Mouse (Mus musculus): ENCODE measurements around the gene Fbxl4. TPM values are rescaled to one million over a fixed set of nuclear protein-coding genes. Genes with fewer than 3 reads are reported as not detected.
"Not testable (repeated sequence)": the region's sequence is repeated elsewhere in the genome, so short reads cannot be mapped to it uniquely, and the experiment has no call there.

Fbxl4 gene
- 10 to 100 TPM; 13.5 to 15.1 TPM for total RNA-seq (2021)

GRCm38 (mm10) chr4:22357266-22357930 is at the start of gene Fbxl4:
TSS of gene Fbxl4 (plus strand) at chr4:22357543.
- DNase-seq = peak; percentile 84

GRCm38 (mm10) chr4:22314564-22314963 is 42.8 kb upstream of the Fbxl4 start:
- no peak for DNase-seq

GRCm38 (mm10) chr4:22342816-22343573 is 14.3 kb upstream of the Fbxl4 start:
- no peak for DNase-seq

DNA sequence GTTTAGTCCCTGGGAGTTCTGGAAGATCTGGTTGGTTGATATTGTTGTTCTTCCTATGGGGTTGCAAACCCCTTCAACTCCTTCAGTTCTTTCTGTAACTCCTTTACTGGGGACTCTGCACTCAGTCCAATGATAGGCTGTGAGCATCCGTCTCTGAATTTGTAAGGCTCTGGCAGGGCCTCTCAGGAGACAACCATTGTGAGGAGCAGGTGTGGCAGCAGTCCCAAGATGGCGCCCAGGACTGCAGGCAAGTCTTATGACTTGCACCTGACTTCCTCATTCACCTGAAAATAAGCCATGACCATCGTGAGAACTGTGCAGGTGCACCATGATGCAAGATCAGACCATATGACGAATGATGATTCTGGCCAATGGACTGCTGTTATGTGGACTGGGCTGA is 8.3 kb upstream of the Fbxl4 start:
- DNase-seq = not testable (repeated sequence)

GRCm38 (mm10) chr4:22357931-22358300 is 573 bp downstream of the Fbxl4 start:
- DNase-seq = no peak

DNA sequence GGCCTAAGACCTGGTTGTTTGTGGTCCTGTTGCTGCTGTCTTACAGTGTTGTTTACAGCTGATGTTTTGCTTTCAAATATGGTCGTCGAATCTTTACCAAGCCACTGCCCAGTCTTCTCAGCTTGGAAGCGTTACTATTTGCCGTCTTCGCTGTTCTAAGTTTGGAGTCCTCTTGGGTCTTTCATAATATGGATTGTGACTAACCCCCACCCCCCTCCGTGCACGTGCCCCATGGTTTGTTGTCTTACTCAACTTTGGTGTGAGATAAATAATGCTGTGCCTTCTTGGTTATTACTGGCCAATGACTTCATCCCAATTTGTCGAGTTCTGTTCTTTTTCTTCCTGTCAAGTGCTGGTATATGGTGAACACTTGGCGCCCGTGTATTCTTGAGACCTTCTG is 1.1 kb downstream of the Fbxl4 start:
- no peak for DNase-seq

DNA sequence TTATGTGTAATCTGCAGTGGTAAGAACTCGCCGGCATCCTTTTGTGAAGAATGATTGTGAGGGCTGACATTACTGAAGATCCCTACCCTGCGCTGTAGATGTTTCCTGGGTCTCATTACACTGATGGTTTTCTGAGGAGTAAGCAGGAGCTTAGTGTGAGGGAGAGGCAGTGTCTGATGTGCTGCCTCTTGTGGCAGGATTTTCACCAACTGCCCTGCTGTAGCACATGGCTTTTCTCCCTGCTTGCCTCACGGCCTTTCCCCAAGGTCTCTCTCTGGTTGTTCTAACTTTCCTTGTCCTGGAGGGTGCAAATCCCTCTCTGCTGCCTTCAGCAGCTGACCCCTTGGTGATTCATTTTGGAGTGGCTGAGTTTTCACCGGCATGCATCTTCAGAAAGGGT is 10.0 kb downstream of the Fbxl4 start:
- DNase-seq = no peak

GRCm38 (mm10) chr4:22378516-22378915 is 21.2 kb downstream of the Fbxl4 start:
- no peak for DNase-seq

DNA sequence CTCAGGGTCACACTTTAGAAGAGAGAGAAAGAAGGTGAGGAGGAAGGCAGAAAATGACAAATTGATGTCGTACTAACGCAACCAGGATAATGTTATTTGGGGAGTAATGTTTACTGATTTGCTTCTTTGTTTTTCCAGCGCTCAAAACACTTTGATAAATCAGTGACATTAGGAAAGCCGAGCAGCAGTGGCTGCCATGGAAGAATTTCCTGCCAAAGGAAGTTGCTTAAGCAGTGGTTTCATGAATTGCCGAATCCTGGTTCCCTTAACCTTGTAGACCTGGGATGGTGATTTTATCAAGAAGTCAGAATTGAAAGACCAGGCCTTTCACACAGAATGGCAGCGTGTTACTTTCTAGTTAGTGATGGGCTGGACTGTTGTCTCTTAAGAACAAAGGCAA is 23.3 kb downstream of the Fbxl4 start:
- no peak for DNase-seq

- DNase-seq = no peak
Observed at GRCm38 (mm10) chr4:22383528-22384265, 26.4 kb downstream of the Fbxl4 start.

- no peak for DNase-seq
Observed at GRCm38 (mm10) chr4:22390045-22390444, 32.7 kb downstream of the Fbxl4 start.

DNA sequence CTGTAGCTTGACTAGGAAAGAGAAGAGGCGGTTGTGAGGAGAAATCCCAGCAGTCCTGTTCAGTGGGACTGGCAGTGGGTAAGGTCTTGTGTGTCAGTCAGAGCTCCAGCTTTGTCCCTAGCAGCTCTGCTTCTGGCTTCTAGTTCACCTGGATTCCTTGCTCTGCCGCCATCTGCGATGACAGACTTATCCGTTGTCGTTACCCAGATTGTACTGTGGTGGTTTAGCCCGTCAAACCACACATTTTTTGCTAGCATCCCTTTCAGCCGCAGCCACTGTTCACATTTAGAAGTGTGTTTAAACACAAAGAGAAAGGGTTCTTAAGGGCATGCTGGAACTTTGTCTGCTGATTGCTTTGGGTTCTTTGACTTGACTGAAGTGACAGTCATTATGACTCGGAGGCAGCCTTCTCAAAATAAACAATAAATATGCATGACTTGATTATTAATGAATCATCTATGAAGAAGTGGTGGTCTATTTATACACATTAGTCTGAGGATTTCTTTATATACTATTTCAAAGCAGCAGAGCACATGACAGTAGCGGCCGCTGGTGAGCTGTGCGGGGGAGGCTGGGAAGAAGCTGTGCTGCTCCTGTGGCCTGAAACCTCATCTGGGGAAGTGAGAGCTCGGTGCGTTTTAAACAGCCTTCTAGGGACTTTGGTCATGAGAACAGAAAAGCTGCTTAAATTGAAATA is 35.6 kb downstream of the Fbxl4 start:
- DNase-seq = no peak

GRCm38 (mm10) chr4:22395404-22395803 is 38.1 kb downstream of the Fbxl4 start:
- DNase-seq = no peak

DNA sequence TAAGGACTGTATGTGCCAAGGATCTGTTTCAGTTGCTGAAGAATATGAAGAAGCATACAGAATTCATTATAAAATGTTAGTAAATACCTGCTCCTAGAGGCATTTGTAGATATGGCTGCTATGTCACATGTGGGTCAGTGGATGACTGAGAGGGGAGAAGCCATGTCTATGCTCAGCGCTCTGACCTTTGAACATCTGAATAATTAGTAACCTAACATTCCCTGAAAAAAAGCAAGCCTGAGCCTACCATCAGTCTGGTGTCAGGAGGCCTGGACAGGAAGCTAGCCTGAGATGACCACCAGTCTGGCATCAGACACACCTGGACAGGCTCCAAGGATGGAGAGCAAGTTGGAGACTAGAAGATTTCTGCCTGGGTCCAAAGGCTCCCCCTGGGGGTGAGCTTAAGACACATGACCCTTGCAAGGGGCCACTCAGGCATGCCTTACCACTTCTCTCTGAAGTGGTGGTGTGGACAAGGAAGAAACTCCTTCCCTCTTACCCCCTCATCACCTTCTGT is 39.2 kb downstream of the Fbxl4 start:
- DNase-seq = no peak

DNA sequence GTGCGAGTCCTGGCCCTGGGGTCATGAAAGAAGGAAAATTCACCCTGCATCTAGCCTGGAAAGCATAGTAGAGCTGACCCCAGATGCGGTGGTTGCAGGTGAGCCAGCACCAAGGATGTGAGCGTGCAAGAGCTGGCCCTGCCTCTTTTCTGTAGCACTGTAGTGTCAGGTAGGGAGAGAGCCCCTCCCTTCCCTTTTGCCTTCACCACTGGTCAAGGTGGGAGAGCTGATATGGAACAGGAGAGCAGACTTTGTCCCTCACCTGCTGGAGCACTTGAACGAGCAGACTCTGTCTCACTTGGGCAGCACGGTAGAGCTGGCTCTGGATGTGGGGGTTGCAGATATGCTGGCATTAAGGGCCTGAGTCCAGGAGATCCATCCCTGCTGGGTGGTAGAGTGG is 39.7 kb downstream of the Fbxl4 start:
- DNase-seq = no peak

DNA sequence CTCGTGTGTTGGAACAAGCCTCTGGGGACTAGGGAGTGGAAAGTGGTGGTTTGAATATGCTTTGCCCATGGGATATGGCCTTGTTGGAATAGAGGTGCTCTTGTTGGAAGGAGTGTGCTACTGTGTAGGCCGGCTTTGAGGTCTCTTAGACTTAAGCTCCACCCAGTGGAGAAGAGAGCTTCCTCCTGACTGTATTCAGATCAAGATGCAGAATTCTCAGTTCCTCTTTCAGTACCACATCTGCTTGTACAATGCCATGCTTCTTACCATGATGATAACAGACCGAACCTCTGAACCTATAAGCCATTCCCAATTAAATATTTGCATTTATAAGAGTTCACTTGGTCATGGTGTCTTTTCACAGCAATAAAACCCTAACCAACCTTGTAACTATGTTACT is 44.7 kb downstream of the Fbxl4 start:
- no peak for DNase-seq

DNA sequence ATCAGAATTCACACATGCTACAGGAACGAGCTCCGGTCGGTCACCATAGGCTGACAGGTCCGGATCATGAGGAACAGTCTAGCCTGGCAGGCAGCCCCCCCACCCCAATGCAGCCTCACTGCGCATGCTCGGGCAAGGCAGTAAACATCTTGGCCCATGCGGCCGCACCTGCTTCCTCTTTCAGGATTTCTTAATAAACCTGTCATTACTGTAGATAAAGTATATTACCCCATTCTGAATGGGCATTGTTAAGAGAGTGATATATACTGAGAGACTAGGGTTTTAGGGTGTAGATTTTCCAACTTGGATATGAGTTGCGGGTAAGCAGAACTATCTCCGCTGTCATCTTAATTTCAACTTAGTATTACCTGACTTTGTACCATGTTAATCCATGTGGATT is 45.6 kb downstream of the Fbxl4 start:
- DNase-seq = no peak

- no peak for DNase-seq
Observed at GRCm38 (mm10) chr4:22420627-22421026, 63.3 kb downstream of the Fbxl4 start.

DNA sequence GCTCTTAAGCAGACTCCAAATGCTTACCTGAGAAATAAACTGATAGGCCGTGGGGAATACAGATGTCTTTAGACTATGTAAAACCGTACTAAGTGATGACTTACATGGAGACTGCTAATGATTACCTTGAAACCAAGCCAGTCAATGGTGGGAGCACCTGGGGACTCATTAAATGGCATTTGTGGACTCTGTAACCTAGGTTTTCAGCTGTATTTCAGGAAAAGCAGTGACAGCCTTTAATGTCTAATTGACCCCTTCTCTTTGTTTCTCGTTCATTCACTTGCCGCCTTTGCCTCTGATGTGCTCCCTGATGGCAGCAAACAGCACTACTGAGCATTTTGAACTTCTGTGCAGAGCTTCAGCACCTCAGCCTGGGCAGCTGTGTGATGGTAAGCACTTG is 65.1 kb downstream of the Fbxl4 start:
- no peak for DNase-seq

DNA sequence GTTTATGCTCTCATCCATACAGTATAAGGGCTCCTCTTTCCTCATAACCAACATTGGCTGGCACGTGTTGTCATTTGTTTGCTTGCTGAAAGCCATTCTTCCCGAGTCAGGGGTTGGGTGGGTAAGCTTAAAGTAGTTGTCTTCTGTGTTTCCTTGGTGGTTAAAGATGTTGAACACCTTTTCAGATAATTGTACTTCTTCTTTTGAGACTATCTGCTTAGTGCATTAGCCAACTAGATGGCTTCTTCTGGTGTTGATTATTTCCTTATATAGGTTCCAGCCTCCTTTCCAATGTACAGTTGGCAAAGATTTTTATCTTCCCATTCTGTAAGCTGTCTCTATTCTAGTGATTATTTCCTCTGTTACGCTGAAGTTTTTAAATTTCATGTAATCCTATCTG is 70.8 kb downstream of the Fbxl4 start:
- no peak for DNase-seq

GRCm38 (mm10) chr4:22469575-22469974 is 112.2 kb downstream of the Fbxl4 start:
- no peak for DNase-seq

DNA sequence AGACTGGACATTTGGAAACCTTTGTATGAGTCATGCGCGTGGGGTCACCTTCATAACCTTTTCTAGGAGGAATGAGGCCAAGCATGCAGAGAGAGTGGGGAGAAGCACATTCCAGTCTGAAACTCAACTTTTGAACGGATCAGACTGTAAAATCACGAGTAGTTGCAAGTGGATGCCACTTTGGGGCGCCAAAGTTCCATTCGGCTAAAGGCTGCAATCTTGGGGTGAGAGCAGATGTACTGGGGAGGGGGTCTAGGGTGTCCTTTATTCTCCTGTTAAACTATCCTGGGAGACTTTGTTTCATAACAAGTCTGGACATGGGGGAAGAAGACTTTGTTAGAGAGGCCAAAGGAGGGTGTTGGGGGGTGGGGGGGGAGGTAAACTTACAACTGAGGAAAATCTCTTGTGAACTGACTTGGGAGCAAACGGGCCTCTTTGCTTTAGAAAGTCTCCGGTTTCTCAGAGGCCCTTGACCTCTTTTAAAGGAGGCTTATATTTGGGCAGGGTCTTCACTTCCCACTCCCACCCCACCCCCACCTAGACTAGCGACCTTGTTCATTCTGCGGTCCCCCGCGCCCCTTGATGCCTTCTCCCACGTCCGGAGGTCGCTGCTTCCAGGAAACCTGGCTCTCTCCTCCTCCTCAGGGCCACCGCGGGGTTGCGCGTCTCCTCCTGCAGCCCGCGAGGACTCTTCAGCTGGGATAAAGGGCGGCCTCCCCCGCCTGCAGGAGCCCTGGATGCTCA is 119.8 kb downstream of the Fbxl4 start:
- DNase-seq = peak in 1 of 2 experiments; percentile 60

All from layer of hippocampus, postnatal 36 days (tissue).